Mouse (Mus musculus) intestine, embryonic 15.5 days (tissue): Measurements from ENCODE around the gene Aff1. TPM values are rescaled to one million over a fixed set of nuclear protein-coding genes. Genes with fewer than 3 reads are reported as not detected.

Experiments used
- ATAC-seq: fragments of 200-750 bp; cut with Nextera tagmentation; 2 replicates; pipeline ENCODE4 v1.8.0; 2017; ENCODE audit warnings: moderate TSS enrichment, moderate library complexity
- H3K27ac ChIP-seq: fragments of 300-500 bp; sonication (generic); 2 replicates; pipeline ENCODE4 v1.5.1; 2015; ENCODE audit warnings: mild to moderate bottlenecking, inconsistent platforms
- H3K27me3 ChIP-seq: fragments of 300-500 bp; sonication (generic); replicated peaks from 2 replicates; pipeline ENCODE4 v1.6.1; 2015; ENCODE audit warnings: inconsistent platforms
- H3K36me3 ChIP-seq: fragments of 300-500 bp; sonication (generic); 2 replicates; pipeline ENCODE4 v1.6.1; 2015; ENCODE audit warnings: inconsistent platforms
- H3K4me1 ChIP-seq: fragments of 300-500 bp; sonication (generic); replicated peaks from 2 replicates; pipeline ENCODE4 v1.6.1; 2015; ENCODE audit warnings: inconsistent platforms
- H3K4me2 ChIP-seq: fragments of 300-500 bp; sonication (generic); replicated peaks from 2 replicates; pipeline ENCODE4 v1.6.1; 2015; ENCODE audit warnings: mild to moderate bottlenecking, inconsistent platforms
- H3K4me3 ChIP-seq: fragments of 300-500 bp; sonication (generic); replicated peaks from 2 replicates; pipeline ENCODE4 v1.5.1; 2015; ENCODE audit warnings: inconsistent platforms
- H3K9ac ChIP-seq: fragments of 300-500 bp; sonication (generic); 2 replicates; pipeline ENCODE4 v1.6.1; 2015; ENCODE audit warnings: inconsistent platforms
- H3K9me3 ChIP-seq: fragments of 300-500 bp; sonication (generic); 2 replicates; pipeline ENCODE4 v1.6.1; 2016; ENCODE audit warnings: inconsistent platforms
- WGBS: fragments of 180-500 bp; shearing (Covaris S2); methylation state at CpG from one replicate; pipeline ENCODE4 v1.1.7; 2015; 5-methylcytosine and 5-hydroxymethylcytosine counted together
- polyA plus RNA-seq: library from polyadenylated mRNA; unstranded; fragments of >200 nt; fragmentation: Nextera tagmentation; extraction: Ambion mirVana; gene quantifications from 2 replicates; pipeline ENCODE4 v1.2.1, GENCODE M21; 2015

Gene Aff1
- polyA plus RNA-seq, 1 experiment from 2014 or later = 5.3 TPM

GRCm38 (mm10) chr5:103697875-103698491, 5.8 kb downstream of the Aff1 start:
- H3K4me2 ChIP-seq = no peak overlapping the region
- WGBS = 77% methylated on average over 5 of the region's 5 CpGs
- ATAC-seq = no peak

DNA sequence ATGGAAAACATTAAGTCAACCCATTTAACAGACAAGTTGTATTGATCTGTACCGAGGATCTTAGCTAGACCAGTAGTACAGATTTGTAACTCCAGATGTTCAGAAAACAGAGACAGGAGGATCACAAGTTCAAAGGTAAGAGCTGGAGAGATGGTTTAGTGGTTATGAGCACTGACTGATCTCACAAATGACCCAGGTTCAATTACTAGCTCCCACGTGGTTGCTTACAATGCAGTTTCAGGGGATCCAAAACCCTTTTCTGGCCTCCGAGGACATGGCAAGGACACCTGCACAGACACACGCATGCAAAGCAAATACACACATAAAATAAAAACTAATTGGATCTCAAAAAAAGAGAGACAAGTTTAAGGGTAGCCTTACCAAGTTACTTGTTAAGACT, 6.4 kb downstream of the Aff1 start:
- H3K27me3 ChIP-seq = peaks cover 9% of the 10 kb centered on the region; the same call in 1 of the 2 replicates
- 0 out of 2 replicates have a peak, but pooled peaks cover under 1% of the 10 kb centered on the region for H3K4me1 ChIP-seq
- ATAC-seq = no peak
- no peaks in the 10 kb centered on the region for H3K36me3 ChIP-seq
- no peak overlapping the region for H3K27ac ChIP-seq
- H3K9me3 ChIP-seq = no peaks in the 10 kb centered on the region
- H3K4me3 ChIP-seq = no peak overlapping the region
- no peak overlapping the region for H3K9ac ChIP-seq
- WGBS = 71% methylated on average over 4 of the region's 4 CpGs
- no peak overlapping the region for H3K4me2 ChIP-seq

More at GRCm38 (mm10) chr5:103697875-103698491, 5.8 kb downstream of the Aff1 start:
- no peak overlapping the region for H3K4me3 ChIP-seq
- no peak overlapping the region for H3K9ac ChIP-seq
- H3K4me1 ChIP-seq = 0 out of 2 replicates have a peak, but pooled peaks cover 6% of the 10 kb centered on the region
- no peaks in the 10 kb centered on the region for H3K9me3 ChIP-seq
- H3K27me3 ChIP-seq = peaks cover 14% of the 10 kb centered on the region; the same call in 1 of the 2 replicates
- H3K36me3 ChIP-seq = no peaks in the 10 kb centered on the region
- H3K27ac ChIP-seq = no peak overlapping the region

GRCm38 (mm10) chr5:103699537-103699936, 7.4 kb downstream of the Aff1 start:
- ATAC-seq = no peak
- no peak overlapping the region for H3K4me2 ChIP-seq
- no peaks in the 10 kb centered on the region for H3K4me1 ChIP-seq
- H3K4me3 ChIP-seq = no peak overlapping the region
- no peak overlapping the region for H3K9ac ChIP-seq
- H3K27ac ChIP-seq = no peak overlapping the region
- no peaks in the 10 kb centered on the region for H3K9me3 ChIP-seq
- WGBS = 38% methylated on average over 4 of the region's 4 CpGs
- no peaks in the 10 kb centered on the region for H3K36me3 ChIP-seq
- H3K27me3 ChIP-seq = no peaks in the 10 kb centered on the region

GRCm38 (mm10) chr5:103700661-103701060, 8.5 kb downstream of the Aff1 start:
- H3K4me1 ChIP-seq = no peaks in the 10 kb centered on the region
- no peaks in the 10 kb centered on the region for H3K9me3 ChIP-seq
- H3K27me3 ChIP-seq = no peaks in the 10 kb centered on the region
- 81% methylated on average over 2 of the region's 2 CpGs for WGBS
- H3K36me3 ChIP-seq = no peaks in the 10 kb centered on the region
- H3K9ac ChIP-seq = no peak overlapping the region
- H3K4me3 ChIP-seq = no peak overlapping the region
- no peak overlapping the region for H3K27ac ChIP-seq
- ATAC-seq = no peak
- H3K4me2 ChIP-seq = no peak overlapping the region

GRCm38 (mm10) chr5:103701466-103701865, 9.3 kb downstream of the Aff1 start:
- Histone ChIP-seq H3K4me1 (no peaks in the 10 kb centered on the region), H3K9ac (no peak overlapping the region), H3K4me3 (no peak overlapping the region), H3K9me3 (no peaks in the 10 kb centered on the region), H3K27me3 (no peaks in the 10 kb centered on the region), H3K36me3 (no peaks in the 10 kb centered on the region), H3K4me2 (no peak overlapping the region), H3K27ac (no peak overlapping the region)
- no peak for ATAC-seq
- WGBS = 70% methylated on average over 3 of the region's 3 CpGs

DNA sequence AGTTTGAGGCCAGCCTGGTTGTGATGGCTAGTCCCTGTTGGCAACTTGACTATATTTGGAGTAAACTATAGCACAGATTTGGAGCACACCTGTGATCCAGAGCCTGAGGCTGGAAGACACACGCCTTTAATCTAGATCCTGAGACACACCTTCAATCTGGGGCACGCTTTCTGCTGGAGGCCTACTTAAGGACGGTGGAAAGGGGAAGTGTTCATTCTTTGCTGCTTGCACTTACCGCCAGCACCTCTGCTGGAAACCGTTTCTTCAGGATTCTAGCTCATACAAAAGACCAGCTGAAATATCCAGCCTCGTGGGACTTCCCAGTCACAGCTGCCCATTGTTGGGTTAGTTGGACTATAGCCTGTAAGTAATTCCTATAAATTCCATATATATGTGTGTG, 10.4 kb downstream of the Aff1 start:
- Histone ChIP-seq H3K9ac (no peak overlapping the region), H3K4me3 (no peak overlapping the region), H3K4me2 (no peak overlapping the region), H3K4me1 (no peaks in the 10 kb centered on the region), H3K9me3 (no peaks in the 10 kb centered on the region), H3K27me3 (no peaks in the 10 kb centered on the region), H3K36me3 (no peaks in the 10 kb centered on the region), H3K27ac (no peak overlapping the region)
- no peak for ATAC-seq
- 80% methylated on average over 6 of the region's 6 CpGs for WGBS

- no peak overlapping the region for H3K4me2 ChIP-seq
- H3K36me3 ChIP-seq = no peaks in the 10 kb centered on the region
- no peaks in the 10 kb centered on the region for H3K27me3 ChIP-seq
- H3K9ac ChIP-seq = no peak overlapping the region
- no peaks in the 10 kb centered on the region for H3K4me1 ChIP-seq
- 93% methylated on average over 4 of the region's 4 CpGs for WGBS
- H3K9me3 ChIP-seq = no peaks in the 10 kb centered on the region
- H3K27ac ChIP-seq = no peak overlapping the region
- no peak overlapping the region for H3K4me3 ChIP-seq
- ATAC-seq = no peak
These were observed 13.2 kb downstream of the Aff1 start for GRCm38 (mm10) chr5:103705331-103705730.

DNA sequence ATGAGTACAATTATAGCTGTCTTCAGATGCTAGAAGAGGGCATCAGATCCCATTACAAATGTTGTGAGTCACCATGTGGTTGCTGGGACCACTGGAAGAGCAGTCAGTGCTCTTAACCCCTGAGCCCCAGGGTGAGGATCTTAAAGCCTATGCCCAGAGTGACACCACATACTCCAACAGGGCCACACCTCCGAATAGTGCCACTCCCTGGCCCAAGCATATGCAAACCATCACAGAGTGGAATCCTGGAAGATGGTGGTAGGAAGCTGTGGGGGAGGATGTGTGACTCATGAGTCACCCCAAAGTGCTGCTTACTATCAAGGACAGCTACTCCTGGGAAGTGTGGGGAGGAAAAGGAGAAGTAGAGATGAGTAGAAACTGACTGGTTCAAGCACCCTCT, 13.7 kb downstream of the Aff1 start:
- Histone ChIP-seq H3K27ac (no peak overlapping the region), H3K4me3 (no peak overlapping the region), H3K36me3 (no peaks in the 10 kb centered on the region), H3K4me1 (no peaks in the 10 kb centered on the region), H3K9me3 (no peaks in the 10 kb centered on the region), H3K4me2 (no peak overlapping the region), H3K27me3 (no peaks in the 10 kb centered on the region), H3K9ac (no peak overlapping the region)
- 80% methylated on average over 1 of the region's 1 CpGs for WGBS
- no peak for ATAC-seq

DNA sequence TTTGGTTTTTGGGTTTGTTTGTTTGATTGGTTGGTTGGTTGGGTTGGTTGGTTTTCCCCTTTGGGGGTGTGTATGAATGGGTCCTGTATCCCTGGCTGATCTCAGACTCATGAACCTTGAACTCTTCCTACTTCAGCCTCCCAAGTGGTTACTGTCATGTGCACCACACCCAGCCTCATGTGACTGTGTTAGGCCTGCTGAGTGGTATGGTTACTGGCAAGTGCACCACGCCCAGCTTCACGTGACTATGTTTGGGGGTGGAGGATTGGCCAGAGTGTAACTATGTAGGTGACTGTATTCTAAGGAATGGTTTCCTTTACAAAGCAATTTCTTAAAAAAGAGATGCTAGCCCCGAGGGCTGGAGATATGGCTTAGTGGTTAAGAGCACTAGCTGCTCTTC, 16.9 kb downstream of the Aff1 start:
- Histone ChIP-seq H3K9me3 (no peaks in the 10 kb centered on the region), H3K36me3 (no peaks in the 10 kb centered on the region), H3K4me3 (no peak overlapping the region), H3K27ac (no peak overlapping the region), H3K4me1 (no peaks in the 10 kb centered on the region), H3K4me2 (no peak overlapping the region), H3K27me3 (no peaks in the 10 kb centered on the region), H3K9ac (no peak overlapping the region)
- peak; percentile 77 for ATAC-seq
- WGBS = 77% methylated on average over 3 of the region's 3 CpGs

- no peak for ATAC-seq
- H3K4me1 ChIP-seq = no peaks in the 10 kb centered on the region
- H3K36me3 ChIP-seq = no peaks in the 10 kb centered on the region
- no peaks in the 10 kb centered on the region for H3K27me3 ChIP-seq
- no peaks in the 10 kb centered on the region for H3K9me3 ChIP-seq
- no peak overlapping the region for H3K27ac ChIP-seq
- H3K4me3 ChIP-seq = no peak overlapping the region
- 51% methylated on average over 2 of the region's 2 CpGs for WGBS
- no peak overlapping the region for H3K4me2 ChIP-seq
- no peak overlapping the region for H3K9ac ChIP-seq
These were observed 19.7 kb downstream of the Aff1 start for GRCm38 (mm10) chr5:103711886-103712285.

DNA sequence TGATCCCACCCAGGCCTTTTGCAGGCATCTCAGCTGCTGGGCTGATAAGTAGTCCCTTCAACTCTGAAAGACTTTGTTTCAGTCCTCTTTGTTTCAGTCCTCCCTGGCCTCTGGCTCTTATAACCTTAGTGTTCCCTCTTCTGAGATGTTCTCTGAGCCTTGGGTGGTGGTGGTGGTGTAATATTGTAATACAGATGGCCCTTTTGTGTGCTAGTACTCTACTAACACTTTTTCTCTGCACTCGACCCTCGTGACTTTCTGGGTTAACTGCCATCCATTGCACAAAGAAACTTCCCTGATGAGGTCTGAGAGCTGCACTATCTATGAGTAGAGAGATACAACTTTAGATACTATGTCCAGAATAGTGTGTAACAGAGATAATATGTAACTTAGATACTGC, 21.2 kb downstream of the Aff1 start:
- no peak overlapping the region for H3K4me3 ChIP-seq
- 74% methylated on average over 2 of the region's 2 CpGs for WGBS
- no peaks in the 10 kb centered on the region for H3K36me3 ChIP-seq
- no peaks in the 10 kb centered on the region for H3K9me3 ChIP-seq
- H3K4me2 ChIP-seq = no peak overlapping the region
- H3K4me1 ChIP-seq = no peaks in the 10 kb centered on the region
- no peak for ATAC-seq
- H3K9ac ChIP-seq = no peak overlapping the region
- H3K27ac ChIP-seq = no peak overlapping the region
- H3K27me3 ChIP-seq = no peaks in the 10 kb centered on the region

DNA sequence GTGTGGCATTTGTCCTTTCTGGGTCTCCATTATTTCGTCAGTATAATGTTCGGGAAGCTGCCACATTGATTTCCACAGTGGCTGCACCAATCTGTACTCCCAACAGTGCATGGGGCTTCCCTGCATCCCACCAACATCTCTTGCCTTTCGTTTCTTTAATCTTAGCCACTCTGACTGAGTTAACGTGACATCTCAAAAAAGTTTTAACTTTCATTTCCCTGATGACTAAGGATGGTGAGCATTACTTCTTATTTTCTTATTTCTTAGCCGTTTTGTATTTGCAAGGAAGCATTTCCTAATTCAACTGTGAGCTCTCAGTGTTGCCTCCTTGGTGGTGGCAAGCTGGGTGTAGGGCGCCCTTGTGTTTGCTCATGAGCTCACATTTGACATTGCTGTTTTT, 22.8 kb downstream of the Aff1 start:
- no peak for ATAC-seq
- H3K4me1 ChIP-seq = no peaks in the 10 kb centered on the region
- H3K4me2 ChIP-seq = no peak overlapping the region
- H3K9ac ChIP-seq = no peak overlapping the region
- no peaks in the 10 kb centered on the region for H3K36me3 ChIP-seq
- H3K4me3 ChIP-seq = no peak overlapping the region
- no peaks in the 10 kb centered on the region for H3K27me3 ChIP-seq
- H3K9me3 ChIP-seq = no peaks in the 10 kb centered on the region
- no peak overlapping the region for H3K27ac ChIP-seq
- 87% methylated on average over 6 of the region's 6 CpGs for WGBS

DNA sequence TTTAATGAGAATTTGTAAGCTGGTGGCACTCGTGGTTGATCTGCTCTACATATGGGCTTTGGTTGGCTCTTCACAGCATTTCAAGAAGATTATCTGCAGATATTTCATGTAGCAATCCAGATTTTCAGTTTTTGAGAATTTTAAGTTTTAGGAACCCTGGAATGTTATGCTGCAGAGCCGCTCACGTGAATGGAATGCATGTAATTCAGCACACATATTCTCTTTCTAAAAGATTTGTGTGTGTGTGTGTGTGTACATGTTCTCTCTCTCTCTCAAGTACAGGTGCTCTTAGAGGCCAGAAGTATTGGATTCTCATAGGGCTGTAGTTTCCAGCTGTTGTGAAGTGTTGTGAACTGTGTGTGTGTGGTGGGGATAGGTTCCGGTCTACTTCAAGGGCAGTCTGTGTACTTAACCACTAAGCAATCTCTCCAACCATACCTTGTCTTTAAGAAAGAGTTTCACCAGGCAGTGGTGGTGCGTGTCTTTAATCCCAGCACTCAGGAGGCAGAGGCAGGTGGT, 24.7 kb downstream of the Aff1 start:
- no peak for ATAC-seq
- no peak overlapping the region for H3K4me3 ChIP-seq
- H3K4me1 ChIP-seq = no peaks in the 10 kb centered on the region
- no peak overlapping the region for H3K27ac ChIP-seq
- H3K9me3 ChIP-seq = no peaks in the 10 kb centered on the region
- H3K36me3 ChIP-seq = no peaks in the 10 kb centered on the region
- H3K27me3 ChIP-seq = no peaks in the 10 kb centered on the region
- 79% methylated on average over 5 of the region's 5 CpGs for WGBS
- no peak overlapping the region for H3K4me2 ChIP-seq
- no peak overlapping the region for H3K9ac ChIP-seq
